Mouse (Mus musculus): ENCODE measurements around the gene C2cd5. TPM values are rescaled to one million over a fixed set of nuclear protein-coding genes. Genes with fewer than 3 reads are reported as not detected.
"Not testable (repeated sequence)": the region's sequence is repeated elsewhere in the genome, so short reads cannot be mapped to it uniquely, and the experiment has no call there.

C2cd5 gene
- total RNA-seq, 1 experiment from 2014 or later: 38.7 TPM

DNA sequence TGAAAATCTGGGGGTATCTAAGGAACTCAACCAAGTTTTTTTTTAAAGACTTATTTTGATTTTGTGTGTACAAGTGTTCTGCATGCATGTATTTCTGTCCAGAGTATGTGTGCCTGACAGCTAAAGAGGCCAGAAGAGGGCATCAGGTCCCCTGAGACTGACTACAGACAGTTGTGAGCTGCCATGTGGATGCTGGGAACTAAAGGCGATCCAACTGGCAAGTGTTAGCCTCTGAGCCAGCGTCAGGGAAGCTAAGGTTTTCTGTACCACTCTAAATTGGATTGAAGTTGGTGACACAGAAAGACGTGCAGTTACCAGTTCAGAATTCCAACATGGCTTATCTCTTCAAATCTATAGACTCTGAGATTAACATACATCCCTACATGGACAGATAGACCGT is 72.0 kb downstream of the C2cd5 start:
- no peak for ATAC-seq (replicated peaks; ENCODE audit: low read depth, poor library complexity, severe bottlenecking)

DNA sequence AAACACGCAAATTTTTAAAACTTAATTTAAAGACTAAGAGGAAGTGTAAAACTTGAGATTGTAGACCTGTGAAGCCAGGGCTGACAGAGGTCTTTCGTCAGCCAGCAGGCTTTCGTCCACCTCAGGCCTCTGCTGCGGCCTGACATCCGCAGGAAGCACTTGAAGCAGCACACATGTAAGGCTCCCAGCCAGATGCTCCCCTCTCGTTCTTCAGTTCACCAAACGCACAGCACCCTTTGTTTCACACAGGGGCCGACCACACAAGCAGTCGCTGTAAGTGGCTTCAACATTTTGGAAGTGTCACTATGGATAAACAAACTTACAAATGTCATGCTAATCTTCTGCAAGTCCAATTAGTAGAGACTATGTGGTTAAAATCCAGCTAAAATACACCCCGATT is 72.5 kb downstream of the C2cd5 start:
- no peak for ATAC-seq (replicated peaks; ENCODE audit: low read depth, poor library complexity, severe bottlenecking)

DNA sequence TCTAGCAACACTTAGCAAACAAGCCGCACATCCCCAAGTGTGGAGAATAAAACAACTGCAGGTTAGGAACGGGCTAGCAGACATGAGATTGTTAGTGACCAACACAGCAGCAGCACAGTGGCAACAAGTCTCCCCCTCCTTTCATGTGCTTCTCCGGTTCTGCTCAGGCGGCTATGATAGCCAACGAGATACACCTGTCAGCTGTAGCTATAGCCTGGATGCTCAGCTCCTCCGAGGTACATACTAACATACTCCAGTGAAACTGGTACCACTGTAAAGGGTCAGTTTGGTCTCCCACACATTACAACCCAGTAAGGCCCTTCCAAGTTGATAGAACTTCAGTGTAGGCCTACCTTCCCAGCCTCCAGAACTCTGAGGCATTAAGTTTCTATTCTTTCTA is 76.2 kb downstream of the C2cd5 start:
- ATAC-seq (replicated peaks; ENCODE audit: low read depth, poor library complexity, severe bottlenecking): no peak

DNA sequence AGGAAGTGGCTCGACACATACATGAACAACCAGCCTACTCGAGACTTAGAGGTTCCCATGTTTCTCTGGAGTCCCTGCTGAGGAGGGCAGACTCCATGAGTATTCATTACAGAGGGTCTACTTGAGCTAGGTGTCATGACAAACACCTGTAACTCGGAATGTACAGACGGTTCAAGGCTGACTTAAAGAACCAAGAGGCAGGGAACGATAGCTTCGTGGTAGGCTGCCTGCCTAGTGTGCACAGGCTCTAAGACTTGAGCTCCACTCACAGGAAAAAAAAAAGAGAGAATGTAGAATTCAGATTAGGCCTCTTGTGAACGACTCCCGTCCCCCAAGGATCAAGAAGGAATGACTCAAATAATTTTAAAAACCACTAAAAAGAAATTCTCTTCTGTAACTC is 78.2 kb downstream of the C2cd5 start:
- ATAC-seq (replicated peaks; ENCODE audit: low read depth, poor library complexity, severe bottlenecking): no peak

DNA sequence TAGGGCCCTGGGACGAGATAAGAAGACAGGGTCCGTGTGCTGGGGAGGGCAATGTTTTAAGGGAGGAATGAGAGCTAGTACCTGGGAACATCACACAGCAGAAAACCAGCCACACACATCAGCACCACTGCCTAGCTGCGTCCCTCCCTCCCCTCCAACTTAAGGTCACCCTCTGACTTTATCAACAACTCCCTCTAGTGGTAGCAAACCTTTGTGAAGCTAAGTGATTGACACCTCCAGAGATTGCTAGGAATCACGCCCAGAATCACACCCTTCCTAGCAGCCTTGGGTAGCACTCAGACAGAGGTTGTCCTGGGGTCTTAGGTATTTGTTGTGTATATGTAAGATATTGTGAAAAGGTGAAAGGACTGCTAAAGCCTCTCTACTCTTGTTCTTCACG is 79.3 kb downstream of the C2cd5 start:
- peak; percentile 77 for ATAC-seq (replicated peaks; ENCODE audit: low read depth, poor library complexity, severe bottlenecking)

DNA sequence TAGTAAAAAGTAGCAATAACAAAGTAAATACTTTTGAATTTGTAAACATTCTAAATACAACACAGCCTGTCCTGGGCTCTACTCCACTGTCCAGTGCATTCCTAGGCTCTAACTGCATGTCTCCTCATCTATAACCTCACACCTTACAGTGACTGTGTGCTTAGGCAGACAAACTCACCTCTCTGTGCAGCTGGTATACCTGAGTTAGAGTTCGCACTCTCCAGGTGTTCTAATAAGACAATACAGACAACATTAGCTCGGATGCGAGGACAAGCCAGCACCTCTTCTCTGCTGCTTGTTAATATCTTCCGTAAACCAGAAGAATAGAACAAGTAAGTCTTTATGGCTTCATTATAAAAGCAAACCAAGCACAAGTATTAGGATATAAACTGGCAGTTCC is 79.8 kb downstream of the C2cd5 start:
- ATAC-seq (replicated peaks; ENCODE audit: low read depth, poor library complexity, severe bottlenecking): no peak

DNA sequence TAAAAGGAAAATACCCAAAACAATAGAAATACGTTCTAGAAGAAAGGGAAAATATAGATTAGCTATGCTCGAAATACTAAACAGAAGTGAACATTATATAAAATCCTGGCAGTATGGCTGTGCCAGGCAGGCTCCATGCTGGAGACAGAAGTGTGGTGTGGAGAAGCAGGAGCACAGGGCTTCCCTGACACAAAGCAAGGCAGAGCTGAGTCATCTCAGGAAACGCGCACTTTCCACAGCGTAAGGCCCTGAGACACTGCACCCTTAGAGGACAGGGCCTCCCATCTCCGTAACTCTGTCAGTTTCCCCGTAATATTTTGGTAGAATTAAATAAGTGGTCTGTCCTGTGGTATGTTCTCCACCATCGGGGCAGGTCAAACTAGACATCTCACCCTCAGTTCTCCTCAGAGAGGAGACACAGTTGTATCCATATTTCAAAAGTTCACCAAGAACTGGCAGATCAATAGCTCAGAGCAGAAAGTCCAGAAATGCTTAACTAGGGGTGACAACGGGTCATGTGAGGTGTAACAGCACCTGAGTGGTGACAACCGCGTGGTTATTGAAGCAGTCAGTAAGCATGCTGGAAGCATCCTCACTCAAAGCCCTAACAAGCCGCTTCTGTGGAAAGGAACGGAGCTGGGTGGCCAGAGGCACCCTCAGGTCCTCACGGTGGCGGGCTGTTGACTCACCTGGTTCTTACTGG is 87.3 kb downstream of the C2cd5 start:
- no peak for ATAC-seq (replicated peaks; ENCODE audit: low read depth, poor library complexity, severe bottlenecking)

DNA sequence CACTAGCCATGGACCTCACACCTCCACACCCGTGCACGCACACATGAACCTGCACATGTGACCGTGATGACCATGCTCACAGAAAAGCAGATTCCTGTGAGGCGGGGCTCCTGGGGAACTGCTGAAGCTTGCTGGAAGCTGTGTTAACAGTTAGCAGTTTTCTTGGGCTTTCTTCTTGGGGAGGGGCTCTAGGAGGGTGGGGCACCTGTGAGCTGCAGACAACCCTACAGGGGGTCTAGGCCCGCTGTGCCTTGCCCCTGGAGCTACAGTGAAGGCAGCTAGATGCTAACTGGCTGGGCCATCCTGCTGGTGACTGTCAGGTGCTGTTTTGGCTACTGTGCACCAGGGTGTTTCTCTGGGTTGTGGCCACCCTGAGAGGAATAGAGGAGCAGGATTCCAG is 91.1 kb downstream of the C2cd5 start:
- no peak for ATAC-seq (replicated peaks; ENCODE audit: low read depth, poor library complexity, severe bottlenecking)

DNA sequence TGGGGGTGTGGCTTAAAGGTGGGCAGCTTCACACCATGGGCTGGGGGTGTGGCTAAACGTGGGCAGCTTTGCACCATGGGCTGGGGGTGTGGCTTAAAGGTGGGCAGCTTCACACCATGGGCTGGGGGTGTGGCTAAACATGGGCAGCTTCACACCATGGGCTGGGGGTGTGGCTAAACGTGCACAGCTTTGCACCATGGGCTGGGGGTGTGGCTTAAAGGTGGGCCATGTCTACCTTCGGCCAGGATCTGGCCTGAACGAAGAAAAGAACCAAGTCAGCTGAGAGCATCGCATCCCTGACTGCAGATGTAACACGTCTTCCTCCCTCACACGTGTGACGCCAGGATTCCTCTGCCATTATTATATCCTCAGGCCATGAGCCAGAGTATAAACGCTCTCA is 94.7 kb downstream of the C2cd5 start:
- ATAC-seq (replicated peaks; ENCODE audit: low read depth, poor library complexity, severe bottlenecking): not testable (repeated sequence)

DNA sequence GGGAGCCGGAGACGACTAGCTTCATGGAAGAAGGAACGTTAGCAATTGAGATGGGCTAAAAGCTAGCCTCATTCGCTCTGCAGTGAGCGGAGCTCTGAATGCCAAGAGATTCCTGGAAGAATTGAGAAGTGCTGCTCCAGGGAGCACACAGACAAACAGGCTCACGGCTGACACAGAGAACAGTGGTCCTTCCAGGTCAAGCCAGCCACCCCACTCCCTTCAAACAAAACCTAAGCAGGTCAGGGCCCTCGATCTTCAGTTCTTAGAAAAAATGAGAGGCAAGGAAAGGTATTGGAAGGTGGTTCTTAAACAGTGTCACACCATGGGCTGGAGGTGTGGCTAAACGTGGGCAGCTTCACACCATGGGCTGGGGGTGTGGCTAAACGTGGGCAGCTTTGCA is 95.1 kb downstream of the C2cd5 start:
- ATAC-seq (replicated peaks; ENCODE audit: low read depth, poor library complexity, severe bottlenecking): no peak

DNA sequence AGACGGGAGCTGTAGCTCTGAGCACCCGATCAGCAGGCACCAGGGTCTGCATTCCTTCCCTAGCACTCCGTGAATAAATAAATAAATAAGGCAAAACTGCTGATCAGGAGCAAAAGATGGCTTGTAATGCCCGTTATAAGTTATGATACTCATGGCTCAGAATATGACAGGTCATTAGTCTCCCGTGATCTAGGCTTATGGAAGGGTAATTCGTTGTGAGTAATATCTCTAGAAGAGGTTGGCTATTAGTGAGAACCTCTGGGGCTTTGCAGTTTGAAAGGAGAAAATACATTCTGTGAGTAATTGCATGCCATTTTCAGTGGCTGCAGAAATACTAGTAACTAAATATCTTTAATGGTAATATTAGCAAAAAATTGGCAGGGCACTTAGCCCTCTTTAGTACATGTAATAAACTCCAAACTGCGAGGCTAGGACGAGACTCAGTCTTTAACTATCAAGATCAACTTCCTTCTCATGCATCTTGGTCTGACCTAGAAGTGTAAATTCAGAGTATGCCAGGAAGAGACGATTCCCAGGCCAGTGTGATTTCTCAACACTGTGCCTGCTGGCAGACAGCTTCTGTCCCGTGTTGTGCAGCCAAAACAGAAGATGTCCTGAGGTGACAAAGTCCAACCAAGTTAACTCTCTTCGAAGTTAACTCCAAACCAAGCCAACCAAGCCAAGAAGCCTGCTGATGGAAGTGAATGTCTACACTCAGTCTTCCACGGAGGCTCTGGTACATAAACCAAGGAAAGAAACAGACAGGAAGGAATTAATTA is 101.5 kb downstream of the C2cd5 start:
- ATAC-seq (replicated peaks; ENCODE audit: low read depth, poor library complexity, severe bottlenecking): no peak

DNA sequence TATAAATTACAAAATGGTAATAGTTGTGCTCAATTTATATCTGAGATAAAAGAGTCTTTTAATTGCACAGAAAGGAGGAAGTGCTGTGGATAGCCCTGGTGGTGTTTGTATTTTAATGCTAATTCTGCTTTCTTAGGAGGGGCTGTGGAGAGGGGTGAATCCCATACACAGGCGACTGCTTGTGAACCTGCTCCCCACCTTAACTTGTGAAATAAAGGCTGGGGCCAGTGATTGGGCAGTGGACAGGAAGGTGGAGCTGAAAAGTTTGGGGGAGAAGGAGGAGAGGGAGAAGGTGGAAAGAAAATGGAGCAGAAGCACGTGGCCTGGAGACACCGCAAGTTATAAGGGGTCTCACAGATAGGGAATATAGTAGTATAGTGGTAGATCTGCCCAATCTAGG is 103.1 kb downstream of the C2cd5 start:
- no peak for ATAC-seq (replicated peaks; ENCODE audit: low read depth, poor library complexity, severe bottlenecking)

DNA sequence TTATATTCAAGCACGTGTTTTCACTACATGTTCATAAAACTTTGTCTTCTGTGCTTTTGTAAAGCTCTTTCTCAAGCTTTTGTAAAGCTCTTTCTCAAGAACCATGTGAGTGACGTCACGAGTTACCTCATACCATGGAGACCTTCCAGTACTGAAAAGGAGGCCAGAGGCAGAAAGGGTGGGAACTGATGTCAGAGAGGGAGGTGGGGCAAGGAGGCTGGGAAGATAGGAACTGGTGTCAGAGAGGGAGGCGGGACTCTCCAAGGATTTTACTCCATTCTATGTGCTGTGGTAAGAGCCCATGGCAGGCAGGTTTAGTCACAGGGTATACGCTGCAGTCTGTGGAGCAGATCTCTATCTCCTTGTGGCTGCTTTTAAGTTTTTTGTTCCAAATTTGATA is 104.4 kb downstream of the C2cd5 start:
- ATAC-seq (replicated peaks; ENCODE audit: low read depth, poor library complexity, severe bottlenecking): 0 out of 2 replicates have a peak, but pooled peaks have one; percentile 24

DNA sequence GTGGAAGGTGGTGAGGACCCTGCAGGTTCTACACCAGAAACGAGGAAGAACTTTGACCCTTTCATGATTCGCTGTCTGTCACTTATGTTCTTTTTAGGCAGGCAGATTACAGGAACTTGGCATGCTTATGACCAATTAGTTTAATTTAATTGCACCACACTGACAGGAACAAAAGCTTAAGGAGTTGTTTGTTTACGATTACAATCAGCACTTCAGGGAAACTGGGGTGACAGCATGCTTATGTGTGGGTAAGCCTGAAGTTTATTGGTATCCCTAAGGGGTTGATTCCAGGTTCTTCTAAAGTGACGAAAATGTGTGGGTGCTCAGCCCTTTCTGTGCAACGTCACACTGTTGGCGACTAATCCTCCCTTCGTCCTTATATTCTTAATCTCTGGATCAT is 105.1 kb downstream of the C2cd5 start:
- ATAC-seq (replicated peaks; ENCODE audit: low read depth, poor library complexity, severe bottlenecking): no peak

DNA sequence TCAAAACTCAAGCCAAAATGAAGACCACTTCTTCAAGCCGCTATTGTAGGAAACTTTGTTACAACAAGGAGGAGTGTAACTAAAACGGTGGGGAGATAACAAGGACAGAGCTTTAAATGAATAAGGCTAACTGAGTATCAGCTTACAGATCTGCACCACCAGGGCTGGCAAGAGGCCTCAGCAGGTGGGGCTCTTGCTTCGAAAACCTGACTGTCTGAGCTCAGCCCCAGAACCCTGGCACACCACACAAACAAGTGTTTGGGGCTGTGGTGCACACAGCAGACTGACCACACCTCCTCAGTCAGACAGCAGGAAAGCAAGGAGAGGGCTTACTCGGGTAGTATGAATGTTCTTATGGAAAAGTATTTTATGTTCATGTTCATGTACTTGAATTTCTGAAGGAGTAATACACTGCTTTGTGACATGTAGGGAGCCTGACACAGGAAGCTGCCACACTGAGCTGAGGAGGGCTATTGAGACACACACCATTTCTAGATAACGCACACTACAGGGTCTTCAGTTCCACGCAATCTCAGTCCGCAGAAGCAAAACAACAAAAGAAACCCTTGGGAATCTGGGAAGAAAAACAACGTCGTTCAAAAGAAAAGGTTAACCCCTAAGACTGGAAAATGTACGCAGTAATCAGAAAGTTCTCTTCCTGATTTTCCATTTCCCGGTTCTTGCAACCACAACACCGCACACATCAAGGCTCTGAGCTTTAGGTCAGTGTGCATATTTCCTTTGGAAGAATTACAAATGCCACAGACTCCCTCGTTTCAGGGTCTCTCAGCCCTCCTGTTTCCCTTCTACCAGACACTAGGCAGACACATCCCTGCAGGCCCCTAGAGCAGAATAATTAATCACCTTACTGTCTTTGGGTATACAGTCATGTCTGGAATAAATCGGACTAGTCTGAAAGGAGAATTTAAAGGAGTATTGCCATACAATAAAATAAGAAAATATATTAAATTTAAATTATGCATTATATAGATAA is 105.9 kb downstream of the C2cd5 start:
- peak; percentile 47; the same call in 1 of the 2 replicates for ATAC-seq (replicated peaks; ENCODE audit: low read depth, poor library complexity, severe bottlenecking)

DNA sequence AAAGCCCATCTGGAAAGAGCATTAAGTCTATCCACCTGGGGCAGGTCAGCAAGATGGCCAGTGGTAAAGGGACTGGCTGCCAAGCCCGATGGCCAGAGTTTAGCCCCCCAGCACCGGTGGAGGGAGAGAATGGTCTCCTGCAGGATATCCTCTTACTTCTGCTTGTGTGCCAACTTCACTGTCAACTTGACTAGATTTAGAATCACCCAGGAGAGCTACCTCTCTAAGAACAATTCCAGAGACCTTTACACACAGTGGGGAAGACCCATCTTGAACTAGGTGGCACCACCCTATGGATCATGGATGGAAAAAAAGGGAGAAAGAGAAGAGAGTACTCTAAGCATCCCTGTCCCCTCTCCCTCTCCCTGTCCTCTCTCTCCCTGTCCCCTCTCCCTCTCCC is 107.0 kb downstream of the C2cd5 start:
- ATAC-seq (replicated peaks; ENCODE audit: low read depth, poor library complexity, severe bottlenecking): no peak

DNA sequence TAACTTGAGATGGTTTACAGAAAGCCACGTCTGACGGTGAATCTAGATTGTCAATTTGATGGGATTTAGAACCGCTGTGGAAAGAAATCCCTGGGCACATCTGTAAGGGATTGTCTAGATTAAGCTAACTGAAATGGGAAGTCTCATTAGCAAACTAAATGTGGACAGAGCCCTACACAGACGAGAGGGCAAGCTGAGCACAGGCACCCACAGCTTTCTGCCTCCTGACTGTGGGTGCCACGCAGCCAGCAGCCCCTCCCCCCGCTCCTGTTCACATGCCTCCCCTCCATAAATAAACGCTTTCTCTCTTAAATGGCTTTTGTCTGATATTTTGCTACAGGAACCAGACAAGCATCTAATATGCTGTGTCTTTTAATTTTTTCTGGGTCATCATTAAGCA is 107.8 kb downstream of the C2cd5 start:
- no peak for ATAC-seq (replicated peaks; ENCODE audit: low read depth, poor library complexity, severe bottlenecking)

DNA sequence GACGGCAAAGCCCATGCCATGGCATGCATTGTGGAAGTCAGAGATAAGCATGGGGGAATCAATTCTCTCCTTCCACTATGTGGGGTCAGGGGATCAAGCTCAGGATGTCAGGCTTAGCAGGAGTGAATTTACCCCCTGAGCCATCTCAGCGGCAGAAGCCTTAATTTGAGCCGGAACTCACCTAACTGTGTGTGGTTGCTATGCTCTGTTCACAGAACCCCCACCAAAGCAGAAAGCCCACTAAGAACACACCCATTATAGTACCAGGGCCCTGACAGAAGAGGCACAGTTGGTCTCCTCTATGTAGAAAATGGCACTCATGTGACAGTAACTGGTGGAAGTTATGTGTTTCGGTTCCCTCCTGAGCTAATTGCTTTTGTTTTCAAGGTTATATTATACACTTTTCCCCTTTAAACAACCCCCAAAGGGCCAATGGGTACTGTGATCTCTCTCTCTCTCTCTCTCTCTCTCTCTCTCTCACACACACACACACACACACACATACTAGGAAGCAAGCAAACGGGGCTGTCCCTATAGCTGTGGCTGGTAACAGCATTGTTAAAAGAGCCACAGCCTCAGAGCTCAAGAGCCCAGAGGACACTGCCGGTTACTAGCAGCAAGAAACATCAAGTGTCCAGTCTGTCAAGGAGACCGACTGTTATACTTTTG is 108.4 kb downstream of the C2cd5 start:
- no peak for ATAC-seq (replicated peaks; ENCODE audit: low read depth, poor library complexity, severe bottlenecking)

DNA sequence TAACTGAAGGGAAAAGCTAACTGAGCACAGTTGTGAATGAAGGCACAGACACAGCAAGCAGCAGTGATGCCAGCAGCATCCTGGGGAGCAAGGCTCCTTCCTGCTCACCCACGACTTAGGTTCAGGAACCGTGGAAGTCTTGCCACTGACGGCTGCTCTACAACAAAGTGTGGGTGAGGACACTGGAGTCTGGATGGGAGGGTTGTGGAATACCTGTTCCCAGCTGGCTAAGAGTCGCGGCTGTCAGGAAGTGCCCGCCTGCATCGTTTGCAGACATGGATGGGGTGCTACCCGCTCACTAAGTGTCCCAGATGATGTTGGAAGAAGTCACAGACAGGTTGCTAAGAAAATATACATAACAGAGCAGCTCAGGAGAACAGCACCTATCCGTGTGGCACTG is 109.4 kb downstream of the C2cd5 start:
- no peak for ATAC-seq (replicated peaks; ENCODE audit: low read depth, poor library complexity, severe bottlenecking)

DNA sequence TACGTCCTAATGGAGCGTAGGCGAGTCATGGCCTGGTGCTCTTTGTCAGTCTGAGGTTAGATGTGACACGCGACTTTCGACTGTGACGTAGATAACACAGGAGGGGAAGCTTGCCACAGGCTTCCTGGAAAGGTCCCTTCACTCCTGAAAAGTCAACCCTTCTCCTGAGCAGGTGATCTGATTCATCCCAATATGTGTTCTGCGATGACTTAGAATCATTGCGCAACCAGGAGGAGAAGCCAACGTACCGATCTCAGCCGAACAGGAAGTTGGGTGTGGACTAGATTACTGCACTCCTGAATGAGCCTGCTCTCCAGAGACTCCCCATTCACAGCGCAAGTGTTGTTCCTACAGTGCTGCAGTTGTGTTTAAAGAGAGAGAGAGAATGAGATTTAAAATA is 110.4 kb downstream of the C2cd5 start:
- ATAC-seq (replicated peaks; ENCODE audit: low read depth, poor library complexity, severe bottlenecking): peak; percentile 74
